Mouse (Mus musculus) stomach, embryonic 16.5 days (tissue): ENCODE results near the gene Abca4. TPM values are rescaled to one million over a fixed set of nuclear protein-coding genes. Genes with fewer than 3 reads are reported as not detected.
A peak's percentile ranks its signal among the peaks of the same experiment; 100 is the strongest.

ENCODE experiments used
- ATAC-seq: fragments of 200-750 bp; cut with Nextera tagmentation; 2 replicates; pipeline ENCODE4 v1.8.0; 2017; ENCODE audit warnings: moderate number of reproducible peaks, moderate TSS enrichment; ENCODE audit not compliant: insufficient read depth, low FRiP score
- H3K27ac ChIP-seq: fragments of 300-500 bp; sonication (generic); 2 replicates; pipeline ENCODE4 v1.5.1; 2014; ENCODE audit warnings: low read length
- H3K27me3 ChIP-seq: fragments of 300-500 bp; sonication (generic); 2 replicates; pipeline ENCODE4 v1.6.1; 2014; ENCODE audit warnings: low read length, control low read depth, mixed read lengths; ENCODE audit not compliant: control insufficient read depth, insufficient read depth
- H3K36me3 ChIP-seq: fragments of 300-500 bp; sonication (generic); 2 replicates; pipeline ENCODE4 v1.6.1; 2014; ENCODE audit warnings: low read length; ENCODE audit not compliant: control insufficient read depth, insufficient read depth
- H3K4me1 ChIP-seq: fragments of 300-500 bp; sonication (generic); 2 replicates; pipeline ENCODE4 v1.6.1; 2014; ENCODE audit warnings: low read length, control low read depth, mixed read lengths; ENCODE audit not compliant: control insufficient read depth, insufficient read depth
- H3K4me2 ChIP-seq: fragments of 300-500 bp; sonication (generic); 2 replicates; pipeline ENCODE4 v1.6.1; 2014; ENCODE audit warnings: low read depth, low read length, mixed read lengths
- H3K4me3 ChIP-seq: fragments of 300-500 bp; sonication (generic); replicated peaks from 2 replicates; pipeline ENCODE4 v1.5.1; 2014; ENCODE audit warnings: mild to moderate bottlenecking, low read length
- H3K9ac ChIP-seq: fragments of 300-500 bp; sonication (generic); 2 replicates; pipeline ENCODE4 v1.6.1; 2014; ENCODE audit warnings: low read length
- H3K9me3 ChIP-seq: fragments of 300-500 bp; sonication (generic); replicated peaks from 2 replicates; pipeline ENCODE4 v1.6.1; 2016; ENCODE audit warnings: low read length, control low read depth; ENCODE audit not compliant: control insufficient read depth
- WGBS: fragments of 180-500 bp; shearing (Covaris S2); extraction: QIAGEN DNeasy Blood & Tissue Kit; methylation state at CpG from one replicate; pipeline ENCODE4 v1.1.7; 2014; 5-methylcytosine and 5-hydroxymethylcytosine counted together
- polyA plus RNA-seq: library from polyadenylated mRNA; unstranded; fragments of >200 nt; fragmentation: Nextera tagmentation; extraction: Ambion mirVana; gene quantifications from 2 replicates; pipeline ENCODE4 v1.2.1, GENCODE M21; 2015

Abca4 gene
- polyA plus RNA-seq, 1 experiment from 2014 or later, result 0.84 TPM

DNA sequence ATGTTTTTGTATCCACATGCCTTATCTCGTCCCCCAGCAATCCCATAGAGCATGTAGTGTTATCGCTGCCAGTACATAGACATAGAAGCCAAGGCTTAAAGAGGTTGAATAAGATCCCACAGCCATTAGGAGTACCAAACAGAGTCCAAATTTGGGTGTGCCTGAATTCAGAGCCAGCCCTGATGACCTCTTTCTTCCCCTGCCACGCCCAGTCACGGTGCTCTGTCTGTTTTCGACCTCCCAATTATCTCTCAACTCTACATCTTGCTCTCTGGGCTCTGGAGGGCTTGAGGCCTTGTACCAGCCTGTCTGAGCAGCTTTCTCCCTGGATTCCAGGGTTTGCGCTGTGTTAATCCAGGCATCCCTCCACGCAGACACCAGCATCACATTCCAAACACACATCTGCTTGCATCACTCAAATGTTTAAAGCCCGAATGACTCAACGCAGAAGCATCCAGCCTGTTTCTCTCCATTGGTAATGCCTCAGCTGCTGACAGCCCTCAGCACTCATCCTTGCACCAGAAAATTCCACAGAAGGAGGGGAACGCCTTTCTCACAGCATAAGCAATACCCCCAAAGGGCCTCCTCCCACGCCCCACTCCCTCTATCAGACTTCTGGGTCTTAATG is 43.9 kb downstream of the Abca4 start:
- Histone ChIP-seq H3K9me3 (no peaks in the 10 kb centered on the region), H3K4me2 (no peak overlapping the region), H3K4me1 (peaks cover 16% of the 10 kb centered on the region), H3K36me3 (no peaks in the 10 kb centered on the region), H3K27ac (peak overlapping the region; percentile 77), H3K9ac (no peak overlapping the region), H3K4me3 (no peak overlapping the region), H3K27me3 (no peaks in the 10 kb centered on the region)
- WGBS, result 36% methylated on average over 11 of the region's 11 CpGs
- peak; percentile 89 for ATAC-seq

DNA sequence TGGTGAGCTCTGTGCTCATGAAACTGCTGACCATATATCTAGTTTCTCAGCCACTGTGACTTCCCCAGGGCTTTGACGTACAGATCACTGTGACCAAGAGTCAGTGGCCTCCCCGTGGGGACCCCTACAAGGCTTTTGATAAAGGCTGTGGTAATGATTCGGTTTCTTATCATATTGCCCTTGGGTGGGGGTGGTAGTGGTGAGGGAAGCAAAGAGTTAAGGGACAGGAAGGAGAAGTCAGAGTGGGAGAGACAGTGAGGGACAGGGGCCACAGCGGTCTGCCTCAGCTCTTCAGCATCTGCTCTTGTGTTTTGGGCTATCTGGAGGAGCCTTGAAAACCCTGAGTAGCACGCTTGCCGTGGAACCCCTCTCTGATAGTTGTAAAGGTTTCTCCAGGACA is 46.1 kb downstream of the Abca4 start:
- Histone ChIP-seq H3K4me3 (no peak overlapping the region), H3K9me3 (no peaks in the 10 kb centered on the region), H3K36me3 (no peaks in the 10 kb centered on the region), H3K27me3 (no peaks in the 10 kb centered on the region), H3K9ac (no peak overlapping the region), H3K4me1 (peaks cover 13% of the 10 kb centered on the region), H3K4me2 (no peak overlapping the region), H3K27ac (no peak overlapping the region)
- 84% methylated on average over 6 of the region's 6 CpGs for WGBS
- no peak for ATAC-seq

DNA sequence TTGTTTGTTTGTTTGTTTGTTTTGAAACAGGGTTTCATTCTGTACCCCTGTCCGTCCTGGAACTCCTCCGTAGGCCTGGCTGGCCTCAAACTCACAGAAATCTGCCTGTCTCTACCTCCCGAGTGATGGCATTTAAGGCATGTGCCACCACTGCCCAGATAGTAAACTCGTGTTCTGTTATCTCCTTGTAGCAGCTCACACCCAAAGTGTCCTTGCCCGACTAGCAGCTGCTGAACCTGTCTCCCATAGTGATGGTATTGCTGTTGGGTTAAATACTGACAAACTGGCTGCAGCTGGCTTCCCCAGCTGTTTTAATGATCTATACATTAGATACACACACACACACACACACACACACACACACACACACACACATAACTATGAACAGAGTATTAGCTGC is 55.5 kb downstream of the Abca4 start:
- WGBS, result 55% methylated on average over 5 of the region's 5 CpGs
- H3K36me3 ChIP-seq, result no peaks in the 10 kb centered on the region
- H3K4me1 ChIP-seq, result peaks cover 12% of the 10 kb centered on the region
- no peak overlapping the region for H3K4me3 ChIP-seq
- no peaks in the 10 kb centered on the region for H3K27me3 ChIP-seq
- H3K9me3 ChIP-seq, result no peaks in the 10 kb centered on the region
- no peak for ATAC-seq
- H3K4me2 ChIP-seq, result no peak overlapping the region
- no peak overlapping the region for H3K9ac ChIP-seq
- no peak overlapping the region for H3K27ac ChIP-seq

DNA sequence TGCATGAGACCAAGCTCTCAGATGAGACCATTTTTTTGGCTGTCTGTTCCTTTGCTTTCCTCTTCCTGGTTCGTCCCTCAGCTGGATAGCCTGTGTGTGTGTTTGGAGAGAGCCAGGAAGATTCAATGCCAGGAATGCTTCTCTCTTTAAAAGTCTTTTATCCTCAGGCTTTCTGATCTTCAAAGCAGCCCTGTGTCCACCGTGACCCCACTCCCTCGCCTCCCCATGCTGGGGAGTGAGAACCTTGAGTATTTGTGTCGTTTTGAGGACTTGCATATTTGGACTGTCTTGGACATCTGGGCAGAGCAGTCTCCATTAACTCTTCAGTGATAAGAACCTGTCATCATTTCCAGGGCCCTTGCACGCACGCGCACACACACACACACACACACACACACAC is 57.8 kb downstream of the Abca4 start:
- no peak overlapping the region for H3K9ac ChIP-seq
- WGBS, result 50% methylated on average over 7 of the region's 7 CpGs
- no peaks in the 10 kb centered on the region for H3K27me3 ChIP-seq
- H3K4me1 ChIP-seq, result peaks cover 3% of the 10 kb centered on the region; the same call in 1 of the 2 replicates
- no peak overlapping the region for H3K27ac ChIP-seq
- no peak overlapping the region for H3K4me3 ChIP-seq
- no peaks in the 10 kb centered on the region for H3K9me3 ChIP-seq
- H3K4me2 ChIP-seq, result no peak overlapping the region
- no peaks in the 10 kb centered on the region for H3K36me3 ChIP-seq
- ATAC-seq, result no peak

DNA sequence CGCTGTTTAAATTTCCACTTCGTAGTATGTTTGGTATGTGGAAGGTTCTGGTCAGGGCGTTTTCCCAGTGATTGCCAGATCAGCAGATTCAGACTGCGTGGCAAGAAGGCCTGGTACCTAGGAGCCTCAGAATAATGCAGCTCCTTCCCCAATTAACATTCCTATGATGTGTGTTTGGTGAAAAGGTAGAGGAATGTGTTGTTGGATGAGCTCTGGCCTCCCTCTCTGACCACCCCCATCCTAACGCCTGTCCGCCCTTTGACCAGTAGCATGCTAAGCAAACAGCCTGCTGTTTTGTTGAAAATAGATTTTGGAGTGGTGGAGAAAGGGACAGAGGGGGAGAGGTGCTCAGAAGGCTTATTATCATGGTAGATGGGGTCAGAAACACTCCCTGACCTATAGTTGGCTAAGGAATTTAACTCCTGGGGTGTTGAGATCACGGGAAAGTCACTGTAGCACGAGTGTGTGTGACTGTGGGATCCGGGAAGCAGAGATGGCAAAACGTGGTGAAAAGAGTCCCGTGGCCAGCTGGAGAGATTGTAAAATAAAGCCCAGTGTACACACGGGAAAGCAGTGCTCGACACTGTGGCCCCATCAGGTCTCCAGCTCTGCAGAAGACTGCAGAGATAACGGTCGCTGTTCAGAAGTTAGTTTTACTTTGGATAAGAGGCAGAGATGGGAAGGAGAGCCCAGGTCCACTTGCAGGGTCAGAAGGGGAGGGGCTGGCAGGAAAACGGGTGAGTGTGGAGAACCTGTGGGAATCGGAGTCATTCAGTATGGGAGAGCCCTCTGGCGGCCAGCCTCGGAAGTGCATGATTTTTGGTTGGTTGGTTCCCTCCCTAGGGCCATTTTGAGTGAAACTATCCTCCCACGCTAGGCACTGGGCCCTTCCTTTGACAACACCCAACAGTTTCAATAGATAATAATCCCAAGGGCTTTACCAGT is 59.9 kb downstream of the Abca4 start:
- peak overlapping the region; percentile 52 for H3K4me2 ChIP-seq
- H3K9me3 ChIP-seq, result no peaks in the 10 kb centered on the region
- H3K36me3 ChIP-seq, result no peaks in the 10 kb centered on the region
- H3K4me3 ChIP-seq, result peak overlapping the region; percentile 35
- peak overlapping the region; percentile 12; the same call in 1 of the 2 replicates for H3K27ac ChIP-seq
- no peaks in the 10 kb centered on the region for H3K27me3 ChIP-seq
- H3K4me1 ChIP-seq, result 0 out of 2 replicates have a peak, but pooled peaks cover 7% of the 10 kb centered on the region
- peak; percentile 53; the same call in 1 of the 2 replicates for ATAC-seq
- H3K9ac ChIP-seq, result peak overlapping the region; percentile 24; the same call in 1 of the 2 replicates
- 22% methylated on average over 20 of the region's 20 CpGs for WGBS

DNA sequence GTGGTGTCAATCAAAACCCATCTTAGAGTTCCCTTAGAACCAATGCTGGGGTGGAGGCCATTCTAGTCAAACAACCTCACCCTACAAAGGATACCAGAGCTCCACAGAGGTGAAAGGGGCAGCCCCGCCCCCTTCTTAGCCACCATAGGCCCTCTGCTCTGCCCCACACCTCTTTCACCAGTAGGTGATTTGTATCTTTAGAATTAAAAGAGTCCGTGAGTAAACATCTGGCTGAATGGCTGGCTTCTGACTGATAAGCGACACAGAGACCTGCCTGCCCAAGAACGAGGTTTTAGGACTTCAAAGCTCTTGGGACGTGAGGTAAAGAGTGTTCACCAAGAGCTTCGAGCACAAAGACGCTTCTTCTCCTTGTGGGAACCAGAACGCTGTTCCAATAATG is 62.7 kb downstream of the Abca4 start:
- H3K27me3 ChIP-seq, result no peaks in the 10 kb centered on the region
- H3K4me2 ChIP-seq, result peak overlapping the region; percentile 25
- WGBS, result 49% methylated on average over 8 of the region's 8 CpGs
- H3K9ac ChIP-seq, result no peak overlapping the region
- peak overlapping the region; percentile 49; the same call in 1 of the 2 replicates for H3K27ac ChIP-seq
- H3K4me3 ChIP-seq, result no peak overlapping the region
- H3K36me3 ChIP-seq, result no peaks in the 10 kb centered on the region
- no peaks in the 10 kb centered on the region for H3K9me3 ChIP-seq
- peaks cover 15% of the 10 kb centered on the region; the same call in 1 of the 2 replicates for H3K4me1 ChIP-seq
- ATAC-seq, result peak; percentile 63

DNA sequence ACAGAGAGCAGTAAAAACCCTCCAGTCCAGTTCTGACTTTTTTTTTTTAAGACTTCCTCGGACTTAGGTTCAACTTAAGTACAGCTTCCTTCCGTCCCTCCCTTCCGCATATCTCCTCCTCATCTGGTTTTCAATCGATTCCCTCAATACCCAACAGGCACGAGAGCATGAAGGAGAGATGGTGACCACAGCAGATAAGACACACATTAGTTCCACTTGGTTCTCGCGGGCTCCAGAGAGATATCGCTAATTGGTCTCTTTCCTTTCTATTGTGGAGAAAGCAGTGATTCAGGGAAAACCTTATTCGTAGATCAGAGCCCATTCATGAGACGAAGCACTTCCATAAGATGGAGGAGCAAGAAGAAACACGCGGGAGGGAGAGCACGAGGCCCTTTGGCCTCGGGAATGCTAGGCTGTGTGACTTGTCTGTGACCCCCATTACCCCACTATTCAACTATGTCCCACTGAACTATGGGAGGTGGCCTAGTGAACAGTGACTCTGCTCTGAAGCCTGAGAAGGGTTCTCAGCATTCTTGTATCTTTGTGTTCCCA is 63.5 kb downstream of the Abca4 start:
- Histone ChIP-seq H3K4me2 (peak overlapping the region; percentile 25), H3K27ac (peak overlapping the region; percentile 49), H3K4me1 (peaks cover 17% of the 10 kb centered on the region; the same call in 1 of the 2 replicates), H3K4me3 (no peak overlapping the region), H3K9me3 (no peaks in the 10 kb centered on the region), H3K27me3 (no peaks in the 10 kb centered on the region), H3K9ac (no peak overlapping the region), H3K36me3 (no peaks in the 10 kb centered on the region)
- 74% methylated on average over 14 of the region's 14 CpGs for WGBS
- no peak for ATAC-seq

DNA sequence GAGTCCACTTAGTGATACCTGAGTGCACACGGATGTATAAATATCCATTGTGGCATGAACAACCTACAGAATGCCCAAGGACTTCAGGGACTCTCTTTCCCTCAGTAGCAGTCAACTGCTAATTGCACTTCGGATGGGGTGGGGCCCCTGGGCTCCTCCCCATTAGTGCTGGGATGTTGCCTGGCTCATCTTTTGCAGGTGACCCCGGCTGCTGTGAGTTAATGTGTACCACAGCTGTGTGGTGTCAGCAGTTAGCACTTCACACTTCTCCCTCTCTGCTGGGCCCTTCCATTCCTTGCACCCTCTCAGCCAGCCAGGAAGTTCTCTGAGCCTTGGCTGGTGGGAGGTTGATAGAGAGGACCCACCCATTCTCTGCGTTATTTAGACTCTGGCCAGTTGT is 65.2 kb downstream of the Abca4 start:
- H3K4me1 ChIP-seq, result peaks cover 14% of the 10 kb centered on the region; the same call in 1 of the 2 replicates
- H3K4me2 ChIP-seq, result no peak overlapping the region
- H3K27me3 ChIP-seq, result no peaks in the 10 kb centered on the region
- 56% methylated on average over 4 of the region's 4 CpGs for WGBS
- H3K4me3 ChIP-seq, result no peak overlapping the region
- no peak overlapping the region for H3K27ac ChIP-seq
- ATAC-seq, result no peak
- H3K9me3 ChIP-seq, result no peaks in the 10 kb centered on the region
- H3K9ac ChIP-seq, result no peak overlapping the region
- no peaks in the 10 kb centered on the region for H3K36me3 ChIP-seq
